Mouse (Mus musculus) MEL (cell line): ENCODE results near the gene Ptpn1. TPM values are rescaled to one million over a fixed set of nuclear protein-coding genes. Genes with fewer than 3 reads are reported as not detected.

ENCODE experiments used
- DNase-seq: peaks from one replicate; pipeline ENCODE4 v3.0.0; 2011; ENCODE audit warnings: low read depth, low spot score
- H3K27ac ChIP-seq: 2 replicates; pipeline ENCODE4 v1.5.1; 2012; ENCODE audit warnings: low read depth, mild to moderate bottlenecking, control low read depth, low read length, moderate library complexity; ENCODE audit not compliant: control insufficient read depth
- H3K27me3 ChIP-seq, 2 experiments: fragments of 150-350 bp in 1 of 2; sonication (generic) in 1 of 2; 2 replicates each; pipeline ENCODE4 v1.6.1; 2012; ENCODE audit warnings: low read length in 2 of 2, mild to moderate bottlenecking in 2 of 2, improper control_type of control experiment in 1 of 2, moderate library complexity in 1 of 2; ENCODE audit not compliant: insufficient read depth in 2 of 2, control insufficient read depth in 1 of 2
- H3K36me3 ChIP-seq, 2 experiments: 2 replicates each; pipeline ENCODE4 v1.6.1; 2012 to 2014; ENCODE audit warnings: low read length in 2 of 2, improper control_type of control experiment in 1 of 2, inconsistent platforms in 1 of 2, mild to moderate bottlenecking in 1 of 2; ENCODE audit not compliant: insufficient read depth in 2 of 2, control insufficient read depth in 1 of 2
- H3K4me1 ChIP-seq, 2 experiments: fragments of 150-350 bp in 1 of 2; sonication (generic) in 1 of 2; 2 replicates each; pipeline ENCODE4 v1.6.1; 2012; ENCODE audit warnings: low read length in 2 of 2, improper control_type of control experiment in 1 of 2, mild to moderate bottlenecking in 1 of 2; ENCODE audit not compliant: insufficient read depth in 2 of 2, control insufficient read depth in 1 of 2
- H3K4me3 ChIP-seq, 2 experiments: fragments of 150-350 bp in 1 of 2; sonication (generic) in 1 of 2; 2 replicates each; pipeline ENCODE4 v1.5.1; 2012; ENCODE audit warnings: low read depth in 2 of 2, low read length in 2 of 2, mild to moderate bottlenecking in 2 of 2, moderate library complexity in 2 of 2, control low read depth in 1 of 2, improper control_type of control experiment in 1 of 2; ENCODE audit not compliant: control insufficient read depth in 1 of 2, insufficient read depth in 1 of 2
- H3K79me2 ChIP-seq: 2 replicates; pipeline ENCODE4 v1.6.1; 2012; ENCODE audit warnings: mild to moderate bottlenecking, low read length, moderate library complexity; ENCODE audit not compliant: control insufficient read depth, poor library complexity, insufficient read depth
- H3K9ac ChIP-seq: 2 replicates; pipeline ENCODE4 v1.6.1; 2012; ENCODE audit warnings: low read depth, mild to moderate bottlenecking, control low read depth, low read length, moderate library complexity; ENCODE audit not compliant: control insufficient read depth, poor library complexity, severe bottlenecking
- H3K9me3 ChIP-seq: fragments of 150-350 bp; sonication (generic); replicated peaks from 2 replicates; pipeline ENCODE4 v1.6.1; 2012; ENCODE audit warnings: mild to moderate bottlenecking, low read length, improper control_type of control experiment, moderate library complexity; ENCODE audit not compliant: insufficient read depth
- BHLHE40 ChIP-seq: IDR thresholded peaks from 2 replicates; pipeline ENCODE4 v1.6.1; 2012; ENCODE audit warnings: low read depth, mild to moderate bottlenecking, inconsistent platforms, low read length, improper control_type of control experiment, borderline replicate concordance
- CTCF ChIP-seq, 3 experiments: IDR thresholded peaks in 2 of 3; conservative IDR thresholded peaks in 1 of 3; 2 replicates each; pipeline ENCODE4 v1.5.1; 2011 to 2012; ENCODE audit warnings: low read length in 3 of 3, low read depth in 2 of 3, mild to moderate bottlenecking in 2 of 3, improper control_type of control experiment in 1 of 3, inconsistent platforms in 1 of 3, mixed read lengths in 1 of 3, moderate library complexity in 1 of 3; ENCODE audit not compliant: control insufficient read depth in 1 of 3, insufficient read depth in 1 of 3, poor library complexity in 1 of 3, severe bottlenecking in 1 of 3
- E2F4 ChIP-seq: IDR thresholded peaks from 2 replicates; pipeline ENCODE4 v1.6.1; 2011; ENCODE audit warnings: low read depth, low read length, improper control_type of control experiment, borderline replicate concordance
- EP300 ChIP-seq, 2 experiments: IDR thresholded peaks; 2 replicates each; pipeline ENCODE4 v1.6.1; 2011; ENCODE audit warnings: improper control_type of control experiment in 2 of 2, low read length in 2 of 2, low read depth in 1 of 2, mild to moderate bottlenecking in 1 of 2
- ETS1 ChIP-seq: IDR thresholded peaks from 2 replicates; pipeline ENCODE4 v1.6.1; 2012; ENCODE audit warnings: low read depth, mild to moderate bottlenecking, inconsistent platforms, low read length, improper control_type of control experiment, moderate library complexity
- GATA1 ChIP-seq: IDR thresholded peaks from 2 replicates; pipeline ENCODE4 v1.6.1; 2011; ENCODE audit warnings: low read depth, low read length, improper control_type of control experiment
- KAT2A ChIP-seq: conservative IDR thresholded peaks from 2 replicates; pipeline ENCODE4 v1.6.1; 2012; ENCODE audit warnings: low read depth, low read length, improper control_type of control experiment, inconsistent platforms
- MAFK ChIP-seq: IDR thresholded peaks from 2 replicates; pipeline ENCODE4 v1.6.1; 2011; ENCODE audit warnings: low read depth, mild to moderate bottlenecking, low read length, improper control_type of control experiment, borderline replicate concordance
- MAZ ChIP-seq: IDR thresholded peaks from 2 replicates; pipeline ENCODE4 v1.6.1; 2012; ENCODE audit warnings: low read depth, mild to moderate bottlenecking, inconsistent platforms, low read length, improper control_type of control experiment
- MXI1 ChIP-seq: IDR thresholded peaks from 2 replicates; pipeline ENCODE4 v1.6.1; 2011; ENCODE audit warnings: mild to moderate bottlenecking, low read depth, low read length, improper control_type of control experiment
- MYB ChIP-seq: IDR thresholded peaks from 2 replicates; pipeline ENCODE4 v1.6.1; 2011; ENCODE audit warnings: mild to moderate bottlenecking, low read depth, low read length, improper control_type of control experiment
- MYC ChIP-seq: IDR thresholded peaks from 2 replicates; pipeline ENCODE4 v1.6.1; 2011; ENCODE audit warnings: low read depth, mild to moderate bottlenecking, low read length, improper control_type of control experiment, moderate library complexity
- NRF1 ChIP-seq: IDR thresholded peaks from 2 replicates; pipeline ENCODE4 v1.6.1; 2014; ENCODE audit warnings: low read depth, mild to moderate bottlenecking, inconsistent platforms, low read length, improper control_type of control experiment, moderate library complexity; ENCODE audit not compliant: poor library complexity, insufficient read depth, severe bottlenecking
- POLR2AphosphoS2 ChIP-seq: IDR thresholded peaks from 2 replicates; pipeline ENCODE4 v1.6.1; 2011; ENCODE audit warnings: low read length, improper control_type of control experiment
- SIN3A ChIP-seq: IDR thresholded peaks from 2 replicates; pipeline ENCODE4 v1.6.1; 2012; ENCODE audit warnings: low read length, improper control_type of control experiment, inconsistent platforms
- TAL1 ChIP-seq: IDR thresholded peaks from 2 replicates; pipeline ENCODE4 v1.6.1; 2012; ENCODE audit warnings: mild to moderate bottlenecking, inconsistent platforms, low read length, moderate library complexity, mixed read lengths
- TCF12 ChIP-seq: IDR thresholded peaks from 2 replicates; pipeline ENCODE4 v1.6.1; 2014; ENCODE audit warnings: low read depth, mild to moderate bottlenecking, inconsistent platforms, low read length, improper control_type of control experiment, moderate library complexity
- UBTF ChIP-seq: IDR thresholded peaks from 2 replicates; pipeline ENCODE4 v1.6.1; 2012; ENCODE audit warnings: low read depth, mild to moderate bottlenecking, inconsistent platforms, low read length, improper control_type of control experiment, moderate library complexity, borderline replicate concordance; ENCODE audit not compliant: insufficient read depth
- USF1 ChIP-seq: IDR thresholded peaks from 2 replicates; pipeline ENCODE4 v1.6.1; 2014; ENCODE audit warnings: low read depth, mild to moderate bottlenecking, inconsistent platforms, low read length, improper control_type of control experiment, moderate library complexity
- USF2 ChIP-seq, 2 experiments: IDR thresholded peaks; 2 replicates each; pipeline ENCODE4 v1.6.1; 2011 to 2012; ENCODE audit warnings: improper control_type of control experiment in 2 of 2, low read length in 2 of 2, borderline replicate concordance in 1 of 2, inconsistent platforms in 1 of 2, low read depth in 1 of 2, mild to moderate bottlenecking in 1 of 2; ENCODE audit not compliant: insufficient read depth in 1 of 2
- ZC3H11A ChIP-seq: IDR thresholded peaks from 2 replicates; pipeline ENCODE4 v1.6.1; 2012; ENCODE audit warnings: low read depth, mild to moderate bottlenecking, inconsistent platforms, low read length, improper control_type of control experiment
- ZKSCAN1 ChIP-seq: IDR thresholded peaks from 2 replicates; pipeline ENCODE4 v1.6.1; 2012; ENCODE audit warnings: low read depth, mild to moderate bottlenecking, inconsistent platforms, low read length, improper control_type of control experiment, moderate library complexity
- ZNF384 ChIP-seq: IDR thresholded peaks from 2 replicates; pipeline ENCODE4 v1.6.1; 2012; ENCODE audit warnings: low read depth, mild to moderate bottlenecking, inconsistent platforms, low read length, improper control_type of control experiment
- polyA plus RNA-seq, 2 experiments: library from polyadenylated mRNA; stranded (reverse) in 1 of 2; unstranded in 1 of 2; fragments of >175 nt in 1 of 2; fragments of >200 nt in 1 of 2; gene quantifications; 2 replicates each; pipeline versions ENCODE4 v1.2.1 to v1.2.4; 2012; ENCODE audit warnings: low replicate concordance in 2 of 2, low read depth in 1 of 2; ENCODE audit not compliant: insufficient read length in 2 of 2, insufficient read depth in 1 of 2, missing spikeins in 1 of 2
- total RNA-seq: library from RNA; depleted of rRNA; stranded (reverse); fragments of 300-350 nt; gene quantifications from 2 replicates; pipeline ENCODE4 v1.2.3, GENCODE M21; 2012

Ptpn1 gene
- total and polyA plus RNA-seq, 3 experiments, result 55.3 to 62.9 TPM; not detected in 1

DNA sequence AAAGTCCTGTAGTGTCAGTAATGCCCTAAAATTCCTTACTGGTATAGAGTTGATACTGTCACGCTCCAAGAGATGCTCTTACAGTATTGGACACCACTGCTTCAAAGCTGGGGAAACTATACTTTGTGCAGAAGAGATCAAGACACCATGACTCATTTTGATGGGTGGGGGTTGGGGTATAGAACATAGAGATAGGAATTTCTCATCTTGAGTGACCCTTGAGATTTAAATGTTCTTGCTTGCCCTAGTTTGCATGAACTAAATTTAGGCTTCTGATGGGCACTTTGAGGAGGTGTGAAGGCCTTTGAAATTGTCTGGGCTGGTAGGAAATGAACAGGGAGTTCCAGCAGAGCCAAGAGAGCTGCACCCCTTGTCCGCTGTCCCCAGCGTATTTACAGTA is 4.1 kb downstream of the Ptpn1 start:
- no peak overlapping the region for H3K27ac ChIP-seq
- TF ChIP-seq MAZ (no peak), POLR2AphosphoS2 (no peak), BHLHE40 (no peak), ZC3H11A (no peak), KAT2A (no peak), MYB (no peak), TCF12 (no peak), NRF1 (no peak), MAFK (no peak), USF1 (no peak), ZKSCAN1 (no peak), SIN3A (no peak), E2F4 (no peak), TAL1 (no peak), ETS1 (no peak), UBTF (no peak), EP300 (IDR thresholded peaks at IDR 0.05; ENCODE audit: low read depth in 1 of 2, low read length in 2 of 2) (no peak), USF2 (IDR thresholded peaks at IDR 0.05; ENCODE audit: borderline replicate concordance in 1 of 2, insufficient read depth in 1 of 2, low read depth in 1 of 2, low read length in 2 of 2) (no peak), MXI1 (no peak), GATA1 (no peak)
- peaks cover 62% of the 10 kb centered on the region for H3K79me2 ChIP-seq
- H3K9ac ChIP-seq, result no peak overlapping the region
- no peaks in the 10 kb centered on the region for H3K27me3 ChIP-seq
- H3K4me1 ChIP-seq, result peaks cover 2 to 23% of the 10 kb centered on the region in 2 experiments
- H3K36me3 ChIP-seq, result peaks cover 0 to 20% of the 10 kb centered on the region in 2 experiments; a peak in 2 of 4 replicates
- H3K4me3 ChIP-seq, result no peak overlapping the region
- no peak for DNase-seq
- no peaks in the 10 kb centered on the region for H3K9me3 ChIP-seq

DNA sequence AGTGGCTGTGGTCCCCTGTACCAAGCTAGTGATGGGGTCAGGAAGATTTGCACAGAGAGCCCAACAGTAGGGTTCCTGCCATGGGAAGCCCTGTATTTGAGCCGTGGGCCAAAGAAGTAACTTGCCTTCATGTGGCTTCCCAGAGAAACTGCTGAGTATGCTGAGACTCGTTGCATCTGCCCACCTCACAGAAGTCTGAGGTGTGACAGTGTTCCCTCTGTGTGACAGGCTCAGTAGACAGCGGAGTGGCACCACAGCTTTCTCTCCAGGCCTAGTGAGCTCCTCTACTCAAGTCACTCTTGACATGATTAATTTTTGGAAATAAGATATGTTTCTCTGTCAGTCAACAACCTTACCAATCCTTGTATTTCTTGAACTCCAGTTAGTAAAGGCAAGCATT is 6.9 kb downstream of the Ptpn1 start:
- Histone ChIP-seq H3K4me3 (no peak overlapping the region), H3K79me2 (peaks cover 65% of the 10 kb centered on the region), H3K9me3 (no peaks in the 10 kb centered on the region), H3K4me1 (peaks cover 10 to 28% of the 10 kb centered on the region in 2 experiments), H3K27ac (no peak overlapping the region), H3K27me3 (no peaks in the 10 kb centered on the region), H3K9ac (no peak overlapping the region), H3K36me3 (peaks cover 0 to 28% of the 10 kb centered on the region in 2 experiments; a peak in 2 of 4 replicates)
- no peak for TF ChIP-seq MYC
- no peak for TF ChIP-seq USF1
- no peak for TF ChIP-seq ZNF384
- no peak for TF ChIP-seq MAFK
- no peak for TF ChIP-seq CTCF (IDR thresholded peaks at IDR 0.05 in 2 of 3, conservative IDR thresholded peaks at IDR 0.05 in 1 of 3; ENCODE audit: control insufficient read depth in 1 of 3, insufficient read depth in 1 of 3, low read depth in 2 of 3, low read length in 3 of 3, poor library complexity in 1 of 3, severe bottlenecking in 1 of 3)
- TF ChIP-seq KAT2A, result no peak
- DNase-seq, result no peak
